Mouse (Mus musculus) forebrain, embryonic 15.5 days (tissue): ENCODE measurements around the gene Serpina9. TPM values are rescaled to one million over a fixed set of nuclear protein-coding genes. Genes with fewer than 3 reads are reported as not detected.
"Not testable (repeated sequence)": the region's sequence is repeated elsewhere in the genome, so short reads cannot be mapped to it uniquely, and the experiment has no call there.

ENCODE experiments used
- ATAC-seq: fragments of 200-750 bp; cut with Nextera tagmentation; replicated peaks from 2 replicates; pipeline ENCODE4 v1.8.0; 2017; ENCODE audit warnings: mild to moderate bottlenecking, moderate TSS enrichment, moderate library complexity
- H3K27ac ChIP-seq: fragments of 300-500 bp; sonication (generic); replicated peaks from 2 replicates; pipeline ENCODE4 v1.5.1; 2015; ENCODE audit warnings: mild to moderate bottlenecking, inconsistent platforms
- H3K27me3 ChIP-seq: fragments of 300-500 bp; sonication (generic); 2 replicates; pipeline ENCODE4 v1.6.1; 2015; ENCODE audit warnings: inconsistent platforms
- H3K36me3 ChIP-seq: fragments of 300-500 bp; sonication (generic); 2 replicates; pipeline ENCODE4 v1.6.1; 2015; ENCODE audit warnings: mild to moderate bottlenecking, inconsistent platforms
- H3K4me1 ChIP-seq: fragments of 300-500 bp; sonication (generic); 2 replicates; pipeline ENCODE4 v1.6.1; 2015; ENCODE audit warnings: inconsistent platforms
- H3K4me2 ChIP-seq: fragments of 300-500 bp; sonication (generic); replicated peaks from 2 replicates; pipeline ENCODE4 v1.6.1; 2015; ENCODE audit warnings: mild to moderate bottlenecking, inconsistent platforms
- H3K4me3 ChIP-seq: fragments of 300-500 bp; sonication (generic); 2 replicates; pipeline ENCODE4 v1.5.1; 2015; ENCODE audit warnings: mild to moderate bottlenecking, inconsistent platforms
- H3K9ac ChIP-seq: fragments of 300-500 bp; sonication (generic); replicated peaks from 2 replicates; pipeline ENCODE4 v1.6.1; 2015; ENCODE audit warnings: mild to moderate bottlenecking, inconsistent platforms
- H3K9me3 ChIP-seq: fragments of 300-500 bp; sonication (generic); 2 replicates; pipeline ENCODE4 v1.6.1; 2016; ENCODE audit warnings: inconsistent platforms
- WGBS: fragments of 180-500 bp; shearing (Covaris S2); methylation state at CpG from one replicate; pipeline ENCODE4 v1.1.7; 2015; ENCODE audit warnings: mixed read lengths; 5-methylcytosine and 5-hydroxymethylcytosine counted together
- polyA plus RNA-seq: library from polyadenylated mRNA; unstranded; fragments of >200 nt; fragmentation: Nextera tagmentation; extraction: Ambion mirVana; gene quantifications from 2 replicates; pipeline ENCODE4 v1.2.1, GENCODE M21; 2015

Gene Serpina9
- polyA plus RNA-seq, 1 experiment from 2014 or later: not detected

DNA sequence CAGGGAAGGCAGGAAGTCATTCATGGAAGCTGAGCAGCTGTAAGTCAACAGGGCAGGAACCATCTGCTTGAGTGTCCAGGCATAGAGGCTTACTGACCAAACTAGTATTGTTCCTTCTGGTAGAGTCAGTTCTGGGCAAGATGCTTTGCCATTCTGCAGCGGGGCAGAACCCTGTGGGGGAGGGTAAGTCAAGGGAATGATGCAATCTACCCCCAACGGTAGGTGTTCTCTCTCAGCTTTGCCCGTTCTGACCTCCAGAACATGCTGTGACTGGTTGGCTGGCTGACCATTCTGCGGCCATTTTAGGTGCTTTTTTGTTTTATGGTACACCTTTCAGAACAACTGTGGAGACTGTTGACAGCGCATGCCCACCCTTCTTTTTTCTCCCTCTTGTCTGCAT lies 51.2 kb downstream of the Serpina9 start:
- Histone ChIP-seq H3K9me3 (no peaks in the 10 kb centered on the region), H3K27me3 (no peaks in the 10 kb centered on the region), H3K4me3 (no peak overlapping the region), H3K4me1 (no peaks in the 10 kb centered on the region), H3K4me2 (no peak overlapping the region), H3K36me3 (no peaks in the 10 kb centered on the region), H3K9ac (no peak overlapping the region), H3K27ac (no peak overlapping the region)
- 86% methylated on average over 5 of the region's 5 CpGs for WGBS
- no peak for ATAC-seq

DNA sequence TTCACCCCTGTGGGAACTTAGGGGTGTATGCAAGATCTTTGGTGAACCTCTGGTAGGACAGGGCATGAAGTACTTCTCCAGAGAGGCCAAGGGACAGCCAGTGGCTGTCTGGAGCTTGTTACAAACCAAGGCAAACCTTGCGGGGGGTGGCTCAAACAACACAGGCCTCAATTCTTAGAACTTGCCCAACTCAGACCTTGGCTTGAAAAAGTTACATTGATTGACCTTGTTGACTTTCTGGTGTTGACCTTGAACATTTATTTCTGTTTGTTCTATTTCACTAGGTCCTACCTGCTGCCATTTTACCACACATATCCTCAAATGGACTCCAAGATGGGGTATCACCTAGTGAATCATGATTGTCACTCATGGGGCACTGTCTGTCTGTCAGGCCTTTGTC lies 51.8 kb downstream of the Serpina9 start:
- WGBS: 96% methylated on average over 1 of the region's 1 CpGs
- Histone ChIP-seq H3K36me3 (no peaks in the 10 kb centered on the region), H3K4me3 (no peak overlapping the region), H3K9ac (no peak overlapping the region), H3K4me1 (no peaks in the 10 kb centered on the region), H3K9me3 (no peaks in the 10 kb centered on the region), H3K27me3 (no peaks in the 10 kb centered on the region), H3K27ac (no peak overlapping the region), H3K4me2 (no peak overlapping the region)
- ATAC-seq: no peak

DNA sequence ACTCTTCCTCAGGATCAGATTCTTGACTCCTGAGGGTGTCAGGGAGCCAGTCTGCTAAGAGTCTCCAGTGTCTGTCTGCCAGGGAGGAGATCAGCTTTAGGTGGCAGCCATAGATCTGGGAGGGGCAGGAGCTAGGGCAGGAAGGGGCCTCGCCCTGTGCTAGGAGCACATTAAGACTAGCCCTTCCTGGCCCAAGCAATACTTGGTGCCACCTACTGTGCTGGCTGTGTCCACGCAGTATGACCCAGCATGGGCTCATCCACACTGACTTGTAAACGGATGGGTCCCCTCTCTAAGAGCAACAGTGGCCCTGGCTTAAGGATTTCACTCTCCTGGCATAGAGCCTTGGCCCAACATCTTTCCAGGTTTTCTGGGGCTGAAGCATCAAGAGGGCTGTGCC lies 54.8 kb downstream of the Serpina9 start, which contains the start of gene Serpina1e:
Gene Serpina1e, minus strand, starts transcription at position 178 of the 400 bp plus-strand sequence.
- WGBS: 89% methylated on average over 3 of the region's 3 CpGs
- Histone ChIP-seq H3K27ac (no peak within 1 kb of the TSS), H3K4me1 (no peaks in the 10 kb centered on the region), H3K9ac (no peak within 1 kb of the TSS), H3K27me3 (no peaks in the 10 kb centered on the region), H3K4me2 (no peak within 1 kb of the TSS), H3K4me3 (no peak within 1 kb of the TSS), H3K9me3 (no peaks in the 10 kb centered on the region), H3K36me3 (no peaks in the 10 kb centered on the region)
- no peak for ATAC-seq

DNA sequence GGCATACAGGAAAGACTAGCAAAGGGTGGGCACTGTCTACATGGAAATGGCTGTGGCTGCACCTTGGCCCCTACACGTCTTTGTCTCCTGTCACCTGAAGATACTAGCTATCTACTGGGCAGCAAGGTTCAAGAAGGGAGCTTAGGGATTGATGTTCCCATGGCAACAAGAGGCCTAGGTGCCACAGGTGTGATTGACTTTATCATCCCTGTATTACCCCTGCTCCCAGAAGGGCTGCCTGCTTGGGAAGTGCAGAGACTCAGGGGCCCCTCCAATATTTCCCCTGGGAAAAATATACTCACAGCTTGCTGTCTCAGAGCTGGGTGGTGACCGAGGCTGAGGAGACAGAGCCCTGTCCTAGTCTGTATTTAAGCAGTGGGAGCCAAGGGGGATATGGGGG lies 57.0 kb downstream of the Serpina9 start:
- WGBS: 86% methylated on average over 2 of the region's 2 CpGs
- H3K4me3 ChIP-seq, H3K4me2 ChIP-seq, H3K4me1 ChIP-seq, H3K27ac ChIP-seq, H3K9ac ChIP-seq, H3K36me3 ChIP-seq, H3K27me3 ChIP-seq, H3K9me3 ChIP-seq, ATAC-seq: not testable (repeated sequence)

DNA sequence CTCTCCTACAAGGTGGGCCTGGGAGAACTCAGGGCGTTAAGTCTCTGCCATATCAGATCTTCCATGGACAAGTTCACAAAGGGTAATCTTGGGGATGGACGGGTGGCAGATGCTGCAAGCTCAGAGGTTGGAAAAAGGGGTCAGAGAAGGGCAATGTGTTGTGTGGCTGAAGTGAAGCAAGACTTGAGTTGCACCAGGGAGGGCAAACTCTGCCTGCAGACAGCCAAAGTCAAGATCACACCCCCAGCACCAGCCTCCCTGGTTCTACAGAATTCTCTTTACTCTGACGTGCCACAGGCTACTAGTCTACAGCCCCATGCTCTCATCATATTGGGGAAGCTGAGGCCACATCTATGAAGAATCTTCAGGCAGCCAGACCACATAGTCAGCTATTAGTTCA lies 60.6 kb downstream of the Serpina9 start:
- not testable (repeated sequence) for H3K4me3 ChIP-seq, H3K4me2 ChIP-seq, H3K36me3 ChIP-seq, H3K9ac ChIP-seq, H3K4me1 ChIP-seq, H3K27ac ChIP-seq, H3K27me3 ChIP-seq, H3K9me3 ChIP-seq, ATAC-seq
- 83% methylated on average over 3 of the region's 3 CpGs for whole genome bisulfite sequencing

DNA sequence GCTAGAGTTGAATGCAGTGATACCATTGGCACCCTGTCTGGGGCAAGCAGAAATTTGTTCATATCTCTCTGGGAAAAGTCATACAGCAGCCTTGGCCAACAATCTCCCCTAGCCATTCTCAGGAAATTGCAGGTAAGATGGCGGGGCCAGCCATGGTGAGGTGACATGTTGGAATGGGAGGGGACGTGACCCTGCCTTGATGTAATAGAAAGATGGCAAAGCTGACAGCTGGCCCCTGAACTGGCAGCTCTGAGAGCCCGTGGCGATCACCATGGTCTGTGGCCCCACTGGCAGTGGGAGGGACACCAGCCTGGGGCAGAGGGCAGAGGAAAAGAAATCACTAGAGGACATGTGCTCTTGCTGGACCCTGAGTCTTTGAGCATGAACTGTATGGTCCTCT lies 67.3 kb downstream of the Serpina9 start:
- no peak overlapping the region for H3K4me2 ChIP-seq
- no peaks in the 10 kb centered on the region for H3K4me1 ChIP-seq
- H3K36me3 ChIP-seq: no peaks in the 10 kb centered on the region
- 80% methylated on average over 4 of the region's 4 CpGs for WGBS
- H3K27me3 ChIP-seq: no peaks in the 10 kb centered on the region
- no peaks in the 10 kb centered on the region for H3K9me3 ChIP-seq
- no peak for ATAC-seq
- H3K9ac ChIP-seq: no peak overlapping the region
- no peak overlapping the region for H3K4me3 ChIP-seq
- H3K27ac ChIP-seq: no peak overlapping the region

Other genes with a start within 250 kb of the Serpina9 start
- gene Serpina1d, start 240.2 kb downstream of the Serpina9 start, polyA plus RNA-seq: not detected in 2 replicates
- gene Serpina1b, start 183.4 kb downstream of the Serpina9 start, polyA plus RNA-seq: 3.2 TPM in 1 of 2 replicates, not detected in the other
- 1.8 TPM in 1 of 2 replicates, not detected in the other for gene Serpina1a, start 150.2 kb downstream of the Serpina9 start, polyA plus RNA-seq
- gene Serpina1c, start 108.9 kb downstream of the Serpina9 start, polyA plus RNA-seq: 0.82 TPM in 1 of 2 replicates, not detected in the other
- gene Serpina1e, start 54.8 kb downstream of the Serpina9 start, polyA plus RNA-seq: 1.5 TPM in 1 of 2 replicates, not detected in the other
- gene Serpina11, start 23.8 kb downstream of the Serpina9 start, polyA plus RNA-seq: not detected in 2 replicates
- not detected in 2 replicates for gene Serpina12, start 30.7 kb upstream of the Serpina9 start, polyA plus RNA-seq
- not detected in 2 replicates for gene Serpina5, start 87.4 kb upstream of the Serpina9 start, polyA plus RNA-seq
- not detected in 2 replicates for gene Serpina3a, start 99.0 kb upstream of the Serpina9 start, polyA plus RNA-seq
- not detected in 2 replicates for gene Serpina3b, start 114.2 kb upstream of the Serpina9 start, polyA plus RNA-seq
- gene Serpina3c, start 140.1 kb upstream of the Serpina9 start, polyA plus RNA-seq: not detected in 2 replicates
- gene Serpina3f, start 200.8 kb upstream of the Serpina9 start, polyA plus RNA-seq: 0.08 and 0.13 TPM in 2 replicates
- gene Serpina3g, start 222.5 kb upstream of the Serpina9 start, polyA plus RNA-seq: 0.64 TPM in 1 of 2 replicates, not detected in the other
- not detected in 2 replicates for gene Serpina3i, start 249.4 kb upstream of the Serpina9 start, polyA plus RNA-seq